Mouse (Mus musculus) hindbrain, embryonic 11.5 days (tissue): ENCODE results near the gene Ncmap. TPM values are rescaled to one million over a fixed set of nuclear protein-coding genes. Genes with fewer than 3 reads are reported as not detected.

Experiments used
- ATAC-seq: fragments of 200-750 bp; cut with Nextera tagmentation; 2 replicates; pipeline ENCODE4 v1.8.0; 2017; ENCODE audit warnings: mild to moderate bottlenecking, moderate TSS enrichment, moderate library complexity; ENCODE audit not compliant: low FRiP score
- DNase-seq: peaks from one replicate; pipeline ENCODE4 v3.0.0-alpha.2; 2015; ENCODE audit warnings: low spot score
- H3K27ac ChIP-seq: fragments of 300-500 bp; sonication (generic); 2 replicates; pipeline ENCODE4 v1.5.1; 2014; ENCODE audit warnings: mild to moderate bottlenecking, low read depth, low read length
- H3K27me3 ChIP-seq: fragments of 300-500 bp; sonication (generic); 2 replicates; pipeline ENCODE4 v1.6.1; 2014; ENCODE audit warnings: mild to moderate bottlenecking, low read length, moderate library complexity, mixed read lengths; ENCODE audit not compliant: control insufficient read depth, insufficient read depth
- H3K36me3 ChIP-seq: fragments of 300-500 bp; sonication (generic); 2 replicates; pipeline ENCODE4 v1.6.1; 2014; ENCODE audit warnings: mild to moderate bottlenecking, low read length, moderate library complexity, mixed read lengths; ENCODE audit not compliant: control insufficient read depth, insufficient read depth
- H3K4me1 ChIP-seq: fragments of 300-500 bp; sonication (generic); replicated peaks from 2 replicates; pipeline ENCODE4 v1.6.1; 2014; ENCODE audit warnings: low read length, mixed read lengths; ENCODE audit not compliant: control insufficient read depth, insufficient read depth
- H3K4me2 ChIP-seq: fragments of 300-500 bp; sonication (generic); replicated peaks from 2 replicates; pipeline ENCODE4 v1.6.1; 2014; ENCODE audit warnings: mild to moderate bottlenecking, low read depth, low read length
- H3K4me3 ChIP-seq: fragments of 300-500 bp; sonication (generic); 2 replicates; pipeline ENCODE4 v1.5.1; 2014; ENCODE audit warnings: low read depth, low read length
- H3K9ac ChIP-seq: fragments of 300-500 bp; sonication (generic); 2 replicates; pipeline ENCODE4 v1.6.1; 2014; ENCODE audit warnings: low read depth, low read length
- H3K9me3 ChIP-seq: fragments of 300-500 bp; sonication (generic); 2 replicates; pipeline ENCODE4 v1.6.1; 2016; ENCODE audit warnings: low read length; ENCODE audit not compliant: control insufficient read depth
- WGBS: fragments of 180-500 bp; shearing (Covaris S2); extraction: QIAGEN DNeasy Blood & Tissue Kit; methylation state at CpG from one replicate; pipeline ENCODE4 v1.1.7; 2014; 5-methylcytosine and 5-hydroxymethylcytosine counted together
- polyA plus RNA-seq: library from polyadenylated mRNA; unstranded; fragments of >200 nt; fragmentation: Nextera tagmentation; extraction: Ambion mirVana; gene quantifications from 2 replicates; pipeline ENCODE4 v1.2.1, GENCODE M21; 2014

The Ncmap gene
- 0.75 TPM in 1 of 2 replicates, not detected in the other for polyA plus RNA-seq

DNA sequence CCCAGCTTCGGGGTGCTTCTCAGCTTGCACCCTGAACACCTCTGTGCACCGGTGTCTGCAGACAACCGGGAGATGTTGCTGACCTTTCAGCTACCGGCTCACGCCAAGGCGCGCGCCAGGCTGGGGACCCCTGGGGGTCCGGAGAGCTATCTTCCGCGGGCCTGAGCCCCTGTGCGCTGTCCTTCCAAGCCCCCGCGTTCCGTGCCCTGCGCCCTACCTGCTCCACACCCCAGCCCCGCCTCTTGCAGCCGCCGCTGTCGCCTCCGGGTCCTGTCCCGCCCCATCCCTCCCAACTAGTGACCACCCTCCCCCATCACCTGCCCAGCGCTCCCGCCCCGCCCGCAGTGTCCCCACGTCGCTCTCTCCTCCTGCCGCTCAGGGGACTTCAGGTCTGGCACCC is at the start of gene Ncmap:
Gene Ncmap (minus strand): TSS at position 237 of the 400 bp plus-strand sequence.
- Histone ChIP-seq H3K36me3 (no peaks in the 10 kb centered on the region), H3K27ac (no peak within 1 kb of the TSS), H3K9ac (peak within 1 kb of the TSS; percentile 21; the same call in 1 of the 2 replicates), H3K9me3 (no peaks in the 10 kb centered on the region), H3K4me1 (peaks cover 2% of the 10 kb centered on the region; the same call in 1 of the 2 replicates), H3K4me3 (peak within 1 kb of the TSS; percentile 31), H3K4me2 (peak within 1 kb of the TSS; percentile 52), H3K27me3 (peaks cover 22% of the 10 kb centered on the region)
- peak; percentile 36 for DNase-seq
- WGBS: under 1% methylated on average over 29 of the region's 29 CpGs
- no peak for ATAC-seq

DNA sequence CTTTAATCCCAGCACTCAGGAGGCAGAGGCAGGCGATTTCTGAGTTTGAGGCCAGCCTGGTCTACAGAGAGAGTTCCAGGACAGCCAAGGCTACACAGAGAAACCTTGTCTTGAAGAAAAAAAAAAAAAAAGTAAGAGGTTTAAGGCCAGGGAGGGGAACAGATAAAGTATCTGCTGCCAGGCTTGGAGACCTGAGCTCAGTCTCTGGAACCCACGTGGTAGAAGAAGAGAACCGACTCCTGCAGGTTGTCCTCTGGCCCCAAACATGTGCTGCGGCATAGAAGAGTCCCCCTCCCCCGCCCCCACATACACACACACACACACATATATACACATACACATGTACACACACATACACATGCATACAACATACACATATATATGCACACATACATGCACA is 44.4 kb upstream of the Ncmap start:
- H3K4me2 ChIP-seq: no peak overlapping the region
- H3K36me3 ChIP-seq: no peaks in the 10 kb centered on the region
- H3K27ac ChIP-seq: no peak overlapping the region
- no peak overlapping the region for H3K4me3 ChIP-seq
- no peak overlapping the region for H3K9ac ChIP-seq
- no peaks in the 10 kb centered on the region for H3K9me3 ChIP-seq
- no peak for DNase-seq
- no peaks in the 10 kb centered on the region for H3K4me1 ChIP-seq
- WGBS: 79% methylated on average over 5 of the region's 5 CpGs
- no peaks in the 10 kb centered on the region for H3K27me3 ChIP-seq
- ATAC-seq: no peak

DNA sequence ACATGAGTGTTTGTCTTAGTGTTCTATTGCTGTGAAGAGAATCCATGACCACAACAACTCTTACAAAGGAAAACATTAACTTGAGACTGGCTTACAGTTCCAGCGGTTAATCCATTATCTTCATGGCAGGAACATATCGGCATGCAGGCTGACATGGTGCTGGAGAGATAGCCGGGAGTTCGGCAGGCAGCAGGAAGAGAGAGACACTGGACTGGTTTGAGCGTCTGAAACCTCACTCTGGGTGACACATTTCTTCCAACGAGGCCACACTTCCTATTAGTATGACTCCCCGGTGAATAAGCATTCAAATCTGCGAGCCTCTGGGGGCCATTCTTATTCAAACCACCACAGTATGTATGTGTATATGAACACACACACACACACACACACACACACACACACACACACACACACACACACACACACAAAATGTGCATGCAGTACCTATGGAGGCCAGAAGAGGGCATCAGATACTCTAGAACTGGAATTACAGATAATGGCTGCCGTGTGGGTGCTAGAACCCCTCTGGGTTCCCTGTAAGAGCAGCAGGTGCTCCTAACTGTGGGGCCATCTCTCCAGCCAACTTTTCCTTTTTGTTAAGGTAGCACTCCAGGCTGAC is 42.0 kb upstream of the Ncmap start:
- Histone ChIP-seq H3K4me2 (no peak overlapping the region), H3K4me3 (no peak overlapping the region), H3K27ac (no peak overlapping the region), H3K9me3 (no peaks in the 10 kb centered on the region), H3K36me3 (no peaks in the 10 kb centered on the region), H3K27me3 (no peaks in the 10 kb centered on the region), H3K9ac (no peak overlapping the region), H3K4me1 (no peaks in the 10 kb centered on the region)
- peak; percentile 57 for DNase-seq
- WGBS: 58% methylated on average over 9 of the region's 9 CpGs
- no peak for ATAC-seq

DNA sequence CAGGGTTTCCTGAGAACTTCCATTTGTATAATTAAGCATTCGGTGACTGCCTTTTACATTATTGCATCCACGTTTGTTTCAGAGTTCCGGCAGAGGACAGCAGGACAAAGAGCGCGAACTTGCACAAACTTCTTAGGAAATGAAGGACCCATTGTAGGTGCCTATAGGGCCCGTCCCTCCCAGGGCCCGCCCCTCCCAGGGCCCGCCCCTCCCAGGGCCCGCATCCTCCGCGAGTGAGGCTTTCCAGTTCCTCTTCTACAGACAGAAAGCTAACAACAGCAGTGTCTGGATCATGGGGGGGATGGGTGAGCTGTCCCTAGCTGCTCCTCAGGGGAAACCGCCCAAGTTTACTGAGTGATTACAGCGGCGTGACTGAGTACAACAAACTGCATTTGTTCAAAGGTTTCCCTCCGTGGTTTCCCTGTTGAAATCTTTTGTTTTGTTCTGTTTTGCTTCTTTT is 41.2 kb upstream of the Ncmap start:
- WGBS: 6% methylated on average over 15 of the region's 15 CpGs
- Histone ChIP-seq H3K27me3 (no peaks in the 10 kb centered on the region), H3K4me2 (no peak overlapping the region), H3K9me3 (no peaks in the 10 kb centered on the region), H3K4me1 (no peaks in the 10 kb centered on the region), H3K27ac (no peak overlapping the region), H3K4me3 (no peak overlapping the region), H3K9ac (no peak overlapping the region), H3K36me3 (no peaks in the 10 kb centered on the region)
- peak; percentile 40; the same call in 1 of the 2 replicates for ATAC-seq
- peak; percentile 71 for DNase-seq

DNA sequence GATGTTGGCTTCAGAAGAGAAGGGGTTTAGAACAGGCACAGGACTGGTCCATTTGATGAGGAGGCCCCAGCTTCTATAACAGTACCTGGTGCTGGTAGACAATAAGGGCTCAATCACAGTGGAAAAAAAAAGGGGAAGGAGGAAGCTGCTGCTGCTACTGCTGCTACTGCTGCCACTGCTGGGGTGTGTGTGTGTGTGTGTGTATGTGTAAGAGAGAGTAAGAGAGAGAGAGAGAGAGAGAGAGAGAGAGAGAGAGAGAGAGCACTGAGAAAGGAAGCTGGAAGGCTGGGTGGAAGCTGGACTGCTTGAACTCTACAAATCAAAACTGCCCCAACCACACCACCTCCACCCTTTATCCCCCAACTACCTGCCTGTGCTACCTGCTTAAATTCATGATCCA is 39.9 kb upstream of the Ncmap start:
- no peaks in the 10 kb centered on the region for H3K9me3 ChIP-seq
- no peak overlapping the region for H3K27ac ChIP-seq
- DNase-seq (no peak), ATAC-seq (no peak)
- H3K4me3 ChIP-seq: no peak overlapping the region
- no peaks in the 10 kb centered on the region for H3K27me3 ChIP-seq
- H3K9ac ChIP-seq: no peak overlapping the region
- no peak overlapping the region for H3K4me2 ChIP-seq
- H3K36me3 ChIP-seq: no peaks in the 10 kb centered on the region
- H3K4me1 ChIP-seq: 0 out of 2 replicates have a peak, but pooled peaks cover 2% of the 10 kb centered on the region

DNA sequence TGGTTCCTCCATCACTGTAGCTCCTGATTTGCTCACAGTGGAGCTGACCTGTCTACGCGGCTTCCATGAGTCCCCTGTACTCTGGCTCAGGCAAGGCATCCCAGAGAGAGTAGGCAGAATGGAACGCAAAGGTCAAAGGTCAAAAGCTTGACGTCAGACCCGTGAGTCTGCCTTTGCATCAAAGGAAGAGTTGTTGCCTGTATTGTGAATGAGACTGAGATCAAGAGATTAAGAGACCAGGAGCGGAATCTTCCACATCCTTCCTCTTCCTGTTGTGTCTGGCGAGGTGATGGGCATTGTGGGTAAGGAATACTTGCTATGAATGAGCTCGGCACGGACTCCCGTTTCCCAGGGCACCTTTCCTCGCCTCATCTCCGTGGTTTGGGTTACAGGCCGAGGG is 38.3 kb upstream of the Ncmap start:
- ATAC-seq (no peak), DNase-seq (peak; percentile 9)
- H3K9me3 ChIP-seq: no peaks in the 10 kb centered on the region
- WGBS: 57% methylated on average over 13 of the region's 13 CpGs
- no peaks in the 10 kb centered on the region for H3K36me3 ChIP-seq
- no peak overlapping the region for H3K4me2 ChIP-seq
- H3K27me3 ChIP-seq: no peaks in the 10 kb centered on the region
- no peak overlapping the region for H3K4me3 ChIP-seq
- H3K4me1 ChIP-seq: 0 out of 2 replicates have a peak, but pooled peaks cover 2% of the 10 kb centered on the region
- no peak overlapping the region for H3K27ac ChIP-seq
- H3K9ac ChIP-seq: no peak overlapping the region

DNA sequence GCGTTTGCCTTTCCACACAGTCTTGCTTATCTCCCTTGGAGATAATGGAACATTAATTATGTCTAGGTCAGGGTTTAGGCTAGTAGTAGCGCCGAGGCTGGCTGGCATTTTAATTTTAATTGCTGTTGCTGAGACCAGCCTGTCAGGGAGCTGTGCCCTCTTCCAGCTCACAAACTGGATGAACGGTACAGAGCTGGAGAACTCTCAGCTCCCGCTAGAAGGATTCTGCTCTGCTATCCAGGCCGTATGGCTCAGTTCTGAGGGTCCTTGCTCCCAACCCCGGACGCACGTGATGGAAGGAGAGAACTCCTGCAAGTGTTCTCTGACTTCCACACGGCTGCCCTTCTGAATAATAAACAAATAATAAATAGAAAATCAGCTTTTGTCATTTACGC is 36.4 kb upstream of the Ncmap start:
- H3K4me2 ChIP-seq: peak overlapping the region; percentile 94
- 0 out of 2 replicates have a peak overlapping the region, but pooled peaks have one; percentile 36 for H3K27ac ChIP-seq
- 0 out of 2 replicates have a peak, but pooled peaks cover 2% of the 10 kb centered on the region for H3K4me1 ChIP-seq
- H3K9ac ChIP-seq: peak overlapping the region; percentile 65
- peak overlapping the region; percentile 68 for H3K4me3 ChIP-seq
- H3K27me3 ChIP-seq: no peaks in the 10 kb centered on the region
- peak; percentile 31 for DNase-seq
- no peaks in the 10 kb centered on the region for H3K9me3 ChIP-seq
- 33% methylated on average over 11 of the region's 11 CpGs for WGBS
- ATAC-seq: no peak
- H3K36me3 ChIP-seq: no peaks in the 10 kb centered on the region

DNA sequence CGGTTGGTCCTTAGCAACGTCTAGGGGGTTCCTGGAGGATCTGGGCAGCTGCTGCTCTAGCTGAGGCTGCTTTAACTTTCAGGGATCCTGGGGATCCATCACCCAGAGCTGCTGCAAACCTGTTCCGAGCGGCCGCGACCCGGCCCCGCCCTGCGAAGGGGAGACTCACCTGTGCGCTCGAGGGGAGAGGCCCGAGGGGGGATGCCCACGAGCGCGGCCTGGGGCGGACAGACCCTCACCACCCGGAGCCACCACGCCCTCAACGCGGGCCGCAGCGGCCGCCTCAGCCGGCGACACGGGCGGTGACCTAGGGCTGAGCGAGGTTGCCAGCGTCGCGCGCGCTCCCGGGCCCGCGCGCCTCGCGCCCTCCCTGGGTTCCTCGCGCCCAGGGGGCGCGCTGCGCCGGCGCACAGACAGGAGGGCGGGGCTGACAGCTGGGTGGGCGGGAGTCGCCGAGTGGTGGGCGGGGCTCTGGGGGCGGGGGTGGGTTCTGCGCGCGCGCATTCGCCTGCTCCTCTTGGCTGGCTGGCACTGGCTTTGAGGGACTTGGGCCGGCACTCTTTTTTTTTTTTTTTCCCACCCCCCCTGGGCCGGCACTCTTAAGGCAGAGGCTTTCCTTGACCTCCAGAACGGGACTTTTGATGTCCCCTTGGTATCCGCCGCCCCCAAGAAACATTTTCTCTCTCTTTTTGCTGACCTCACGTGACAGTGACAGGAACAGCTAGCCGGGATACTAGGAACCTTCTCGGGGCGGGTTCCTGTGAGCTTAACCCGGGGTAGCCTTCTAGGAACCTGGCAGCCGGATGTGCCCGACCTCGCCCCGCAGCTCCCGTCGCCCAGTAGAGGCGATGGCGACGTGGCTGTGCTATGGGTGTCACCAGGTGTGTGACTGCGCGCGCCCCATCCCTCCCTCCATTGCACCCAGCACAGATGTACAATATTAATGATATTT is 35.7 kb upstream of the Ncmap start, which contains the start of gene Rcan3:
Gene Rcan3 (minus strand): TSS at position 411 of the 952 bp plus-strand sequence.
- H3K9ac ChIP-seq: peak within 1 kb of the TSS; percentile 84
- DNase-seq: peak; percentile 91
- H3K36me3 ChIP-seq: no peaks in the 10 kb centered on the region
- H3K4me3 ChIP-seq: peak within 1 kb of the TSS; percentile 68
- H3K27ac ChIP-seq: 0 out of 2 replicates have a peak within 1 kb of the TSS, but pooled peaks have one; percentile 42
- ATAC-seq: peak; percentile 88
- under 1% methylated on average over 63 of the region's 79 CpGs for WGBS
- 0 out of 2 replicates have a peak, but pooled peaks cover 2% of the 10 kb centered on the region for H3K4me1 ChIP-seq
- H3K9me3 ChIP-seq: no peaks in the 10 kb centered on the region
- H3K27me3 ChIP-seq: no peaks in the 10 kb centered on the region
- H3K4me2 ChIP-seq: peak within 1 kb of the TSS; percentile 94
